Comparison of ENCODE assay signal across 19 mouse cellular contexts in the genomic region with DNA sequence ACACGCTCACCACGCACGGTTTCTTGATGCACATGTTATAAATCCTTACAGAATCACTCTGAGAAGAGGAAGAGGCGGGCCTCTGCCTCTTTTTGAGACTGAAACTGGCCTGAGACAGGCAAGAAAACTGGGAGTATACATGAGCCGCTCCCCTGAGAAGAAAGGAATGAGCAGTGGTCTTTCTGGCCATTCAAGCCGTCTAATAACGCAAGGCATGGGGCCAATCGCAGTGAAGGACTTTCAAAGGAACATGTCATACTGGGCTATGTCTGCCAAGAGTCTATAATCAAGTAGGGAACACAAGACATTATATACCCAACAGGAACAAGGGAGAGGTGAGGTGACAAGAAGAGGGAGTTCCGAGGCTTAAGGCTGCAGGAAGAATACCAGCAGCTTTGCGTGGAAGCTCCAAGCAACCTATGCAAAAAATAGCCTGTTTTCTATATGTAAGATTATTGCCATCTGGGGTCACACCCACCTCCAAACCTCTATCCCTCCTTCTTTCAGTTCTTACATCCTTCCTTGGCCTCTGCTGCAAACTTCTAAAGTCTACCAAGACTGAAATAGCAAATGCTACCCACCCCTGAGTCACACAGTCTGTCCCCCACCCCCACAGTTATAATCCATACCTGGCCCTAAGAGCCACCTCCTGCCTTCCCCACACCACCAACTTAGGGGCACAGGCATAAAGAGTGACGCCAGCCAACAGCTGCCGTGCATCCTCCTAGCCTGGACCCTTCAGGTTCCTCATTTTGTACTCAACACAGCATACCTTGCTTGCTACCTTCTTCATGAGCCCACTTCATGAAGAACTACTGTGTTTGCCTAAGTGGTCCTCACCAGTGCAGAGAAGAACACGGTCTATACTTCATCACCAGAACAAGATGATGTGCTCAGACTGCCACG.
A peak's percentile ranks its signal among the peaks of the same experiment; 100 is the strongest.
DNase-seq lines count a peak whose midpoint lies in the region; ATAC-seq and TF ChIP-seq lines count a peak whose summit lies in the region.
"Had no signal": no experiment of that assay in that cellular context is flagged by ENCODE, and none has a peak within 500 bp of the region (broad histone marks: within the 10 kb centered on the region; RNA-seq: fewer than 3 reads in every experiment).

No protein-coding gene starts in this region.

- no peaks in the 10 kb centered on the region for H3K27me3 ChIP-seq in forebrain, embryonic 12.5 days
- H3K27me3 ChIP-seq in forebrain, embryonic 16.5 days (replicated peaks; ENCODE audit: control insufficient read depth, insufficient read depth, low read length): no peaks in the 10 kb centered on the region
- no peaks in the 10 kb centered on the region for H3K27me3 ChIP-seq in hindbrain, embryonic 14.5 days (ENCODE audit: control insufficient read depth, insufficient read depth, low read length)
- H3K27me3 ChIP-seq: neural tube, embryonic 12.5 days had no signal

- DNase-seq in layer of hippocampus, adult 2 months (ENCODE audit: low spot score in 2 of 2): no peak
- DNase-seq in layer of hippocampus, adult 11-12 months (ENCODE audit: low spot score): no peak
- DNase-seq in brain, embryonic 14.5 days (ENCODE audit: low read depth): peak; percentile 70
- DNase-seq in hindbrain, embryonic 14.5 days (ENCODE audit: low spot score): no peak
- DNase-seq in cerebellum, postnatal 25 days: no peak
- DNase-seq: cerebellum, adult 9-10 months; embryo, embryonic 11 days; heart, postnatal 4 days; kidney, adult 11 months; layer of hippocampus, adult 9-11 months; right cerebral cortex, postnatal 25 days; thymus, postnatal 14 days had no signal

- H3K4me3 ChIP-seq in forebrain, embryonic 12.5 days (replicated peaks): no peak overlapping the region
- no peak overlapping the region for H3K4me3 ChIP-seq in forebrain, embryonic 16.5 days (replicated peaks; ENCODE audit: low read length)
- no peak overlapping the region for H3K4me3 ChIP-seq in layer of hippocampus, adult 2 months
- no peak overlapping the region for H3K4me3 ChIP-seq in hindbrain, embryonic 14.5 days (replicated peaks; ENCODE audit: low read length)
- H3K4me3 ChIP-seq: neural tube, embryonic 12.5 days had no signal

- no peak overlapping the region for H3K4me2 ChIP-seq in forebrain, embryonic 12.5 days
- H3K4me2 ChIP-seq in forebrain, embryonic 16.5 days (ENCODE audit: low read length): no peak overlapping the region
- H3K4me2 ChIP-seq in hindbrain, embryonic 14.5 days (replicated peaks): no peak overlapping the region
- H3K4me2 ChIP-seq: liver, embryonic 11.5 days; neural tube, embryonic 12.5 days had no signal

- no peak for TF ChIP-seq POLR2A in brain, embryonic 14.5 days (IDR thresholded peaks at IDR 0.05; ENCODE audit: borderline replicate concordance, extremely low read depth, insufficient read depth, insufficient read length, poor library complexity, severe bottlenecking)

- H3K9ac ChIP-seq in forebrain, embryonic 12.5 days: no peak overlapping the region
- no peak overlapping the region for H3K9ac ChIP-seq in forebrain, embryonic 16.5 days (replicated peaks; ENCODE audit: low read depth, low read length)
- H3K9ac ChIP-seq in hindbrain, embryonic 14.5 days: no peak overlapping the region
- H3K9ac ChIP-seq: lung, embryonic 14.5 days; neural tube, embryonic 12.5 days had no signal

- no peak for TF ChIP-seq CTCF in layer of hippocampus, adult 2 months (conservative IDR thresholded peaks at IDR 0.05)
- no peak for TF ChIP-seq CTCF in brain, embryonic 14.5 days (IDR thresholded peaks at IDR 0.05; ENCODE audit: borderline replicate concordance, extremely low read depth, insufficient read depth, insufficient read length)

- WGBS in forebrain, embryonic 12.5 days: 85% methylated on average over 14 of the region's 14 CpGs
- 59% methylated on average over 14 of the region's 14 CpGs for WGBS in forebrain, embryonic 16.5 days
- WGBS in hindbrain, embryonic 14.5 days: 86% methylated on average over 14 of the region's 14 CpGs

- no peaks in the 10 kb centered on the region for H3K36me3 ChIP-seq in forebrain, embryonic 12.5 days (replicated peaks)
- H3K36me3 ChIP-seq in forebrain, embryonic 16.5 days (ENCODE audit: control insufficient read depth, insufficient read depth): no peaks in the 10 kb centered on the region
- no peaks in the 10 kb centered on the region for H3K36me3 ChIP-seq in hindbrain, embryonic 14.5 days (replicated peaks; ENCODE audit: control insufficient read depth, insufficient read depth)
- H3K36me3 ChIP-seq: neural tube, embryonic 12.5 days had no signal

- H3K9me3 ChIP-seq in forebrain, embryonic 12.5 days: no peaks in the 10 kb centered on the region
- H3K9me3 ChIP-seq in forebrain, embryonic 16.5 days (ENCODE audit: control insufficient read depth, low read length): no peaks in the 10 kb centered on the region
- no peaks in the 10 kb centered on the region for H3K9me3 ChIP-seq in hindbrain, embryonic 14.5 days (ENCODE audit: control insufficient read depth, low read length)
- H3K9me3 ChIP-seq: neural tube, embryonic 12.5 days had no signal

- no peak for ATAC-seq in forebrain, embryonic 12.5 days (ENCODE audit: low FRiP score)
- ATAC-seq in forebrain, embryonic 16.5 days: no peak
- ATAC-seq in granulocyte monocyte progenitor cell, adult 5-6 weeks (replicated peaks; ENCODE audit: poor library complexity, severe bottlenecking): peak; percentile 18; the same call in 1 of the 2 replicates
- no peak for ATAC-seq in hindbrain, embryonic 14.5 days (ENCODE audit: low FRiP score)
- ATAC-seq: hindbrain, postnatal 0 days had no signal

- H3K4me1 ChIP-seq in forebrain, embryonic 12.5 days: peaks cover 34% of the 10 kb centered on the region
- peaks cover 26% of the 10 kb centered on the region for H3K4me1 ChIP-seq in forebrain, embryonic 16.5 days (replicated peaks; ENCODE audit: control insufficient read depth, insufficient read depth, low read length)
- H3K4me1 ChIP-seq in hindbrain, embryonic 14.5 days (replicated peaks; ENCODE audit: control insufficient read depth, insufficient read depth, low read length): peaks cover 20% of the 10 kb centered on the region

- peak overlapping the region; percentile 20; the same call in 1 of the 2 replicates for H3K27ac ChIP-seq in forebrain, embryonic 12.5 days
- no peak overlapping the region for H3K27ac ChIP-seq in forebrain, embryonic 16.5 days (ENCODE audit: low read length)
- H3K27ac ChIP-seq in layer of hippocampus, adult 2 months: peak overlapping the region; percentile 61; the same call in 1 of the 2 replicates
- no peak overlapping the region for H3K27ac ChIP-seq in hindbrain, embryonic 14.5 days
- H3K27ac ChIP-seq: hindbrain, postnatal 0 days; neural tube, embryonic 12.5 days had no signal

Comparison
In these comparisons a context has a peak if more than half of its experiments do, and no peak if none do; other contexts are left out.
1. H3K27ac ChIP-seq: peak in forebrain, embryonic 12.5 days (single experiment) and layer of hippocampus, adult 2 months (single experiment); none in forebrain, embryonic 16.5 days (single experiment) and hindbrain, embryonic 14.5 days (single experiment).